In the genomic region with DNA sequence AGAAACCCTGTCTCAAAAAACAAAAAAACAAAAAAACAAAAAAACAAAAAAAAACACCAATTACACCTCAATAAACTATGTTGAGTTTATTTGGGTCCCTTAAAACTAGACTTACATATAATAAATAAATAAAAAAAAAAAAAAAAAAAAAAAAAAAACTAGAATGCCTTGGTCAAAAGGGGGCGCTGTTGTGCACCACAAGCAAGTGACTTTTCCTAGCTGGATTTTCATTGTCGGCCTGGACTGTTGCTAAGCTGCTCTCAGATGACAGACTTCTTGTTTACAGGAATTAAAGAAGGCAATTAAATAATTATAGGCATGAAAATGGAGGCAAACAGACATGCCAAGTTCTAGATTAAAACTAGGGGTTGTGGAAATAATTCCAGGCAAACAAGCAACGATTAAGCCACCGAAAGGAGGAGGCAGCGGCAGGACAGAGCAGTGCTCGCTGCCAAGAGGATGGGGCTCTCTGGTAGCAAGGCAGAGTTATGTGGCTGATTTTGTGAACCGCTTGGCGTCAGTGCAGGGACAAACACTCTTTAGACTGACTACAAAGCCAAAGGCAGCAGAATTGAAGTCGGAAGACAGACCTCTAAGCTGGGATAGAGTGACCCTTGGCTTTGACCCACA, we compare ENCODE assay signal across 9 mouse cellular contexts. TPM values are rescaled to one million over a fixed set of nuclear protein-coding genes. Genes with fewer than 3 reads are reported as not detected.
A peak's percentile ranks its signal among the peaks of the same experiment; 100 is the strongest.
DNase-seq lines count a peak whose midpoint lies in the region; ATAC-seq and TF ChIP-seq lines count a peak whose summit lies in the region.
"Had no signal": no experiment of that assay in that cellular context is flagged by ENCODE, and none has a peak within 500 bp of the region (broad histone marks: within the 10 kb centered on the region; RNA-seq: fewer than 3 reads in every experiment).

No protein-coding gene starts in this region.

- peak; percentile 53 for DNase-seq in hindbrain, embryonic 11.5 days (ENCODE audit: low spot score)
- DNase-seq in thymus, adult 2 months: peak; percentile 30
- no peak for DNase-seq in thymus, adult 18-20 months
- DNase-seq in cerebellum, adult 8-10 months: peak; percentile 41
- peak; percentile 88 for DNase-seq in retina, postnatal 1 day
- no peak for DNase-seq in frontal cortex, postnatal 10 days (ENCODE audit: low spot score in 2 of 2)

- no peaks in the 10 kb centered on the region for H3K9me3 ChIP-seq in hindbrain, embryonic 11.5 days (ENCODE audit: control insufficient read depth, low read length)
- no peaks in the 10 kb centered on the region for H3K9me3 ChIP-seq in hindbrain, embryonic 12.5 days (replicated peaks)
- no peaks in the 10 kb centered on the region for H3K9me3 ChIP-seq in hindbrain, embryonic 16.5 days (ENCODE audit: control insufficient read depth, low read length)

- TF ChIP-seq CTCF in thymus, adult 2 months (IDR thresholded peaks at IDR 0.05; ENCODE audit: borderline replicate concordance, control insufficient read depth, extremely low read depth, insufficient read depth, low read length, poor library complexity): no peak

- no peak overlapping the region for H3K4me3 ChIP-seq in hindbrain, embryonic 11.5 days (ENCODE audit: low read depth, low read length)
- H3K4me3 ChIP-seq in hindbrain, embryonic 12.5 days: no peak overlapping the region
- no peak overlapping the region for H3K4me3 ChIP-seq in thymus, adult 2 months (ENCODE audit: control insufficient read depth, insufficient read depth, low read length)
- H3K4me3 ChIP-seq in hindbrain, embryonic 16.5 days (ENCODE audit: low read length): no peak overlapping the region
- H3K4me3 ChIP-seq: erythroblast, embryonic 14.5 days had no signal

- H3K36me3 ChIP-seq in hindbrain, embryonic 11.5 days (ENCODE audit: control insufficient read depth, insufficient read depth, low read length): no peaks in the 10 kb centered on the region
- no peaks in the 10 kb centered on the region for H3K36me3 ChIP-seq in hindbrain, embryonic 12.5 days
- H3K36me3 ChIP-seq in thymus, adult 2 months (ENCODE audit: control insufficient read depth, insufficient read depth, low read length): no peaks in the 10 kb centered on the region
- no peaks in the 10 kb centered on the region for H3K36me3 ChIP-seq in hindbrain, embryonic 16.5 days (ENCODE audit: control insufficient read depth, insufficient read depth, low read length)

- H3K9ac ChIP-seq in hindbrain, embryonic 11.5 days (ENCODE audit: low read depth, low read length): no peak overlapping the region
- no peak overlapping the region for H3K9ac ChIP-seq in hindbrain, embryonic 12.5 days
- H3K9ac ChIP-seq in hindbrain, embryonic 16.5 days (ENCODE audit: low read depth, low read length): no peak overlapping the region

- 51% methylated on average over 9 of the region's 9 CpGs for WGBS in hindbrain, embryonic 11.5 days
- 48% methylated on average over 9 of the region's 9 CpGs for WGBS in hindbrain, embryonic 12.5 days
- WGBS in thymus, adult 2 months: 77% methylated on average over 9 of the region's 9 CpGs
- WGBS in hindbrain, embryonic 16.5 days: 34% methylated on average over 9 of the region's 9 CpGs

- H3K27me3 ChIP-seq in hindbrain, embryonic 11.5 days (ENCODE audit: control insufficient read depth, insufficient read depth, low read length): no peaks in the 10 kb centered on the region
- no peaks in the 10 kb centered on the region for H3K27me3 ChIP-seq in hindbrain, embryonic 12.5 days
- no peaks in the 10 kb centered on the region for H3K27me3 ChIP-seq in thymus, adult 2 months (ENCODE audit: control insufficient read depth, insufficient read depth, low read length)
- no peaks in the 10 kb centered on the region for H3K27me3 ChIP-seq in hindbrain, embryonic 16.5 days (replicated peaks; ENCODE audit: control insufficient read depth, insufficient read depth, low read length)

- no peak overlapping the region for H3K4me2 ChIP-seq in hindbrain, embryonic 11.5 days (replicated peaks; ENCODE audit: low read depth, low read length)
- H3K4me2 ChIP-seq in hindbrain, embryonic 12.5 days (replicated peaks): no peak overlapping the region
- no peak overlapping the region for H3K4me2 ChIP-seq in hindbrain, embryonic 16.5 days (ENCODE audit: low read length)

- no peak for ATAC-seq in hindbrain, embryonic 11.5 days (ENCODE audit: low FRiP score)
- ATAC-seq in hindbrain, embryonic 12.5 days (ENCODE audit: low FRiP score): no peak
- ATAC-seq in hindbrain, embryonic 16.5 days: peak; percentile 63; the same call in 1 of the 2 replicates

- no peaks in the 10 kb centered on the region for H3K4me1 ChIP-seq in hindbrain, embryonic 11.5 days (replicated peaks; ENCODE audit: control insufficient read depth, insufficient read depth, low read length)
- peaks cover 7% of the 10 kb centered on the region; the same call in 1 of the 2 replicates for H3K4me1 ChIP-seq in hindbrain, embryonic 12.5 days
- H3K4me1 ChIP-seq in thymus, adult 2 months (replicated peaks; ENCODE audit: control insufficient read depth, insufficient read depth, low read length): no peaks in the 10 kb centered on the region; the same call in 1 of the 2 replicates
- H3K4me1 ChIP-seq in hindbrain, embryonic 16.5 days (ENCODE audit: control insufficient read depth, insufficient read depth, low read depth, low read length): peaks cover 2% of the 10 kb centered on the region

- H3K27ac ChIP-seq in hindbrain, embryonic 11.5 days (ENCODE audit: low read depth, low read length): no peak overlapping the region
- H3K27ac ChIP-seq in hindbrain, embryonic 12.5 days: no peak overlapping the region
- no peak overlapping the region for H3K27ac ChIP-seq in thymus, adult 2 months (ENCODE audit: control insufficient read depth, insufficient read depth, low read length)
- H3K27ac ChIP-seq in hindbrain, embryonic 16.5 days (ENCODE audit: low read depth, low read length): peak overlapping the region; percentile 72

- no peak for TF ChIP-seq POLR2A in thymus, adult 2 months (IDR thresholded peaks at IDR 0.05; ENCODE audit: control insufficient read depth, extremely low read depth, insufficient read depth, low read length, poor library complexity)

RNA-seq across cellular contexts. Expression of gene Rab11a, which starts 31.6 kb away (rescaled TPM):
- 322 and 331 TPM in 2 replicates for polyA plus RNA-seq in hindbrain, embryonic 11.5 days (2014; fragmentation: Nextera tagmentation; extraction: Ambion mirVana)
- 297 and 307 TPM in 2 replicates for polyA plus RNA-seq in hindbrain, embryonic 12.5 days (2016; fragmentation: Nextera tagmentation; extraction: Ambion mirVana)
- polyA plus RNA-seq in thymus, adult 2 months (2012; rRNA removed): 50.1 and 60.1 TPM in 2 replicates
- polyA plus RNA-seq in hindbrain, embryonic 16.5 days (2015; fragmentation: Nextera tagmentation; extraction: Ambion mirVana): 441 and 466 TPM in 2 replicates

RNA-seq across cellular contexts. Expression of gene Dennd4a, which starts 42.0 kb away (rescaled TPM):
- 10.1 and 12.0 TPM in 2 replicates for polyA plus RNA-seq in hindbrain, embryonic 11.5 days (2014; fragmentation: Nextera tagmentation; extraction: Ambion mirVana)
- 10.3 and 12.8 TPM in 2 replicates for polyA plus RNA-seq in hindbrain, embryonic 12.5 days (2016; fragmentation: Nextera tagmentation; extraction: Ambion mirVana)
- polyA plus RNA-seq in thymus, adult 2 months (2012; rRNA removed): 10.9 and 12.3 TPM in 2 replicates
- polyA plus RNA-seq in hindbrain, embryonic 16.5 days (2015; fragmentation: Nextera tagmentation; extraction: Ambion mirVana): 9.2 and 9.3 TPM in 2 replicates

Comparison
In these comparisons a context has a peak if more than half of its experiments do, and no peak if none do; other contexts are left out.
1. DNase-seq: peak in hindbrain, embryonic 11.5 days (single experiment), thymus, adult 2 months (single experiment), cerebellum, adult 8-10 months (single experiment) and retina, postnatal 1 day (single experiment); none in thymus, adult 18-20 months (0 of 2) and frontal cortex, postnatal 10 days (0 of 2).